Mouse (Mus musculus) ES-E14 (cell line): ENCODE measurements around the gene Catsper2. TPM values are rescaled to one million over a fixed set of nuclear protein-coding genes. Genes with fewer than 3 reads are reported as not detected.

Source experiments
- DNase-seq: peaks from one replicate; pipeline ENCODE4 v3.0.0-alpha.2; 2013; ENCODE audit warnings: low read depth, low spot score
- H3K27ac ChIP-seq: 2 replicates; pipeline ENCODE4 v1.5.1; 2012; ENCODE audit warnings: low read depth, mild to moderate bottlenecking, low read length, moderate library complexity, mixed read lengths; ENCODE audit not compliant: poor library complexity, insufficient read depth, severe bottlenecking
- H3K36me3 ChIP-seq: 2 replicates; pipeline ENCODE4 v1.6.1; 2012; ENCODE audit warnings: mild to moderate bottlenecking, low read length, moderate library complexity, mixed read lengths; ENCODE audit not compliant: control insufficient read depth, poor library complexity, insufficient read depth, severe bottlenecking
- H3K4me1 ChIP-seq, 2 experiments: fragments of 150-350 bp in 1 of 2; sonication (generic) in 1 of 2; 2 replicates each; pipeline ENCODE4 v1.6.1; 2012; ENCODE audit warnings: low read length in 2 of 2, mild to moderate bottlenecking in 1 of 2, mixed read lengths in 1 of 2; ENCODE audit not compliant: control insufficient read depth in 2 of 2, insufficient read depth in 2 of 2, poor library complexity in 1 of 2
- H3K4me3 ChIP-seq, 2 experiments: fragments of 150-350 bp in 1 of 2; sonication (generic) in 1 of 2; 2 replicates each; pipeline ENCODE4 v1.5.1; 2012; ENCODE audit warnings: low read length in 2 of 2, low read depth in 1 of 2, mild to moderate bottlenecking in 1 of 2, mixed read lengths in 1 of 2; ENCODE audit not compliant: insufficient read depth in 1 of 2, poor library complexity in 1 of 2, severe bottlenecking in 1 of 2
- H3K9ac ChIP-seq: 2 replicates; pipeline ENCODE4 v1.6.1; 2012; ENCODE audit warnings: low read depth, mild to moderate bottlenecking, low read length, mixed read lengths; ENCODE audit not compliant: poor library complexity, insufficient read depth, severe bottlenecking
- H3K9me3 ChIP-seq: fragments of 150-350 bp; sonication (generic); 2 replicates; pipeline ENCODE4 v1.6.1; 2012; ENCODE audit warnings: low read depth, mild to moderate bottlenecking, low read length; ENCODE audit not compliant: control insufficient read depth, insufficient read depth
- CHD2 ChIP-seq: IDR thresholded peaks from 2 replicates; pipeline ENCODE4 v1.6.1; 2014; ENCODE audit warnings: mild to moderate bottlenecking, low read depth, low read length, inconsistent platforms
- HCFC1 ChIP-seq: IDR thresholded peaks from 2 replicates; pipeline ENCODE4 v1.6.1; 2012; ENCODE audit warnings: low read length, inconsistent platforms, borderline replicate concordance; ENCODE audit not compliant: insufficient read depth
- MAFK ChIP-seq: IDR thresholded peaks from 2 replicates; pipeline ENCODE4 v1.6.1; 2014; ENCODE audit warnings: mild to moderate bottlenecking, low read depth, low read length, inconsistent platforms; ENCODE audit not compliant: insufficient read depth
- ZC3H11A ChIP-seq: IDR thresholded peaks from 2 replicates; pipeline ENCODE4 v1.6.1; 2012; ENCODE audit warnings: low read depth, mild to moderate bottlenecking, inconsistent platforms, low read length, borderline replicate concordance
- ZNF384 ChIP-seq: IDR thresholded peaks from 2 replicates; pipeline ENCODE4 v1.6.1; 2012; ENCODE audit warnings: low read depth, low read length, inconsistent platforms
- in situ Hi-C, 2 experiments: fragments of 600-800 bp; cut with MboI; formaldehyde crosslinking; loops; one replicate each; pipeline ENCODE4 v1.15.1; 2025; ENCODE audit warnings: low sequenced_read_pairs in 2 of 2, inconsistent platforms in 1 of 2; ENCODE audit not compliant: unreplicated experiment in 2 of 2
- total RNA-seq: library from RNA; depleted of rRNA; stranded (reverse); fragments of 300-350 nt; gene quantifications from 2 replicates; pipeline ENCODE4 v1.2.3, GENCODE M21; 2012

Catsper2 gene
- total RNA-seq, 1 experiment: 3.3 TPM

- Histone ChIP-seq H3K36me3 (no peaks in the 10 kb centered on the region; the same call in 1 of the 2 replicates), H3K9ac (no peak overlapping the region), H3K4me3 (no peak overlapping the region), H3K9me3 (no peaks in the 10 kb centered on the region), H3K27ac (no peak overlapping the region), H3K4me1 (peaks cover 2 to 7% of the 10 kb centered on the region in 2 experiments; a peak in 2 of 4 replicates)
- DNase-seq: no peak
- TF ChIP-seq HCFC1 (no peak), MAFK (no peak), ZC3H11A (no peak), CHD2 (no peak), ZNF384 (no peak)
- in situ Hi-C loops: no loop called here
Measured at GRCm38 (mm10) chr2:121359461-121359860, 54.1 kb downstream of the Catsper2 start.

- DNase-seq: peak; percentile 60
- H3K9me3 ChIP-seq: no peaks in the 10 kb centered on the region
- H3K4me3 ChIP-seq: peak overlapping the region; percentile 64 to 73
- H3K36me3 ChIP-seq: no peaks in the 10 kb centered on the region; the same call in 1 of the 2 replicates
- peak overlapping the region; percentile 63 for H3K9ac ChIP-seq
- no peak overlapping the region for H3K27ac ChIP-seq
- H3K4me1 ChIP-seq: peaks cover 2 to 7% of the 10 kb centered on the region in 2 experiments; a peak in 2 of 4 replicates
- in situ Hi-C loops: no loop called here
- TF ChIP-seq HCFC1: no peak
- TF ChIP-seq MAFK: no peak
Measured at GRCm38 (mm10) chr2:121358381-121358780, 55.2 kb downstream of the Catsper2 start.

- DNase-seq: no peak
- Histone ChIP-seq H3K4me3 (peak overlapping the region; percentile 64 to 73), H3K36me3 (no peaks in the 10 kb centered on the region; the same call in 1 of the 2 replicates), H3K9me3 (no peaks in the 10 kb centered on the region), H3K4me1 (peaks cover 2 to 7% of the 10 kb centered on the region in 2 experiments; a peak in 2 of 4 replicates), H3K27ac (no peak overlapping the region), H3K9ac (no peak overlapping the region; the same call in 1 of the 2 replicates)
- TF ChIP-seq HCFC1 (no peak), MAFK (no peak)
- in situ Hi-C loops: no loop called here
Measured at GRCm38 (mm10) chr2:121357961-121358360, 55.6 kb downstream of the Catsper2 start.

- TF ChIP-seq ZC3H11A: no peak
- no peak for TF ChIP-seq ZNF384
- no peak for TF ChIP-seq MAFK
- no peak for TF ChIP-seq HCFC1
- TF ChIP-seq CHD2: no peak
- H3K9me3 ChIP-seq: no peaks in the 10 kb centered on the region
- H3K36me3 ChIP-seq: no peaks in the 10 kb centered on the region; the same call in 1 of the 2 replicates
- peaks cover 2 to 7% of the 10 kb centered on the region in 2 experiments; a peak in 2 of 4 replicates for H3K4me1 ChIP-seq
- no peak within 1 kb of the TSS for H3K27ac ChIP-seq
- H3K9ac ChIP-seq: peak within 1 kb of the TSS; percentile 63
- peak; percentile 41 for DNase-seq
- peak within 1 kb of the TSS; percentile 64 to 73 for H3K4me3 ChIP-seq
- in situ Hi-C loops: no loop called here
Measured at GRCm38 (mm10) chr2:121357494-121357893, 56.1 kb downstream of the Catsper2 start, which contains the start of gene Ckmt1. Ckmt1 (plus strand) TSS chr2:121357714.
